Mouse (Mus musculus) liver, embryonic 16.5 days (tissue): ENCODE measurements at regions not wholly inside any gene's neighbourhood (a gene's known extent, or its start where the extent isn't known, plus 50 kb on each side); places are given as distances from the start of the nearest gene placed in this dataset.

ENCODE experiments used
- ATAC-seq: fragments of 200-750 bp; cut with Nextera tagmentation; 2 replicates; pipeline ENCODE4 v1.8.0; 2017; ENCODE audit warnings: low read depth, mild to moderate bottlenecking, moderate number of reproducible peaks, moderate library complexity
- H3K27ac ChIP-seq: fragments of 300-500 bp; sonication (generic); 2 replicates; pipeline ENCODE4 v1.5.1; 2014; ENCODE audit warnings: mild to moderate bottlenecking, low read length
- H3K27me3 ChIP-seq: fragments of 300-500 bp; sonication (generic); 2 replicates; pipeline ENCODE4 v1.6.1; 2014; ENCODE audit warnings: low read depth, low read length, mixed read lengths; ENCODE audit not compliant: control insufficient read depth, insufficient read depth
- H3K36me3 ChIP-seq: fragments of 300-500 bp; sonication (generic); 2 replicates; pipeline ENCODE4 v1.6.1; 2014; ENCODE audit warnings: mild to moderate bottlenecking; ENCODE audit not compliant: control insufficient read depth, insufficient read depth
- H3K4me1 ChIP-seq: fragments of 300-500 bp; sonication (generic); 2 replicates; pipeline ENCODE4 v1.6.1; 2014; ENCODE audit warnings: low read depth, low read length, mixed read lengths; ENCODE audit not compliant: control insufficient read depth
- H3K4me2 ChIP-seq: fragments of 300-500 bp; sonication (generic); 2 replicates; pipeline ENCODE4 v1.6.1; 2014; ENCODE audit warnings: low read depth, low read length, mixed read lengths
- H3K4me3 ChIP-seq: fragments of 300-500 bp; sonication (generic); 2 replicates; pipeline ENCODE4 v1.5.1; 2014; ENCODE audit warnings: low read depth, mild to moderate bottlenecking, low read length
- H3K9ac ChIP-seq: fragments of 300-500 bp; sonication (generic); 2 replicates; pipeline ENCODE4 v1.6.1; 2014; ENCODE audit warnings: low read depth, low read length
- H3K9me3 ChIP-seq: fragments of 300-500 bp; sonication (generic); replicated peaks from 2 replicates; pipeline ENCODE4 v1.6.1; 2016; ENCODE audit warnings: low read length; ENCODE audit not compliant: control insufficient read depth
- WGBS: fragments of 180-500 bp; shearing (Covaris S2); extraction: QIAGEN DNeasy Blood & Tissue Kit; methylation state at CpG from one replicate; pipeline ENCODE4 v1.1.7; 2014; ENCODE audit not compliant: insufficient replicate concordance; 5-methylcytosine and 5-hydroxymethylcytosine counted together

GRCm38 (mm10) chr3:81701974-81702697, 230.3 kb upstream of the Ctso start:
- no peaks in the 10 kb centered on the region for H3K36me3 ChIP-seq
- H3K4me2 ChIP-seq = no peak overlapping the region
- no peak for ATAC-seq
- 19% methylated on average over 1 of the region's 1 CpGs for WGBS
- no peaks in the 10 kb centered on the region for H3K27me3 ChIP-seq
- H3K4me1 ChIP-seq = no peaks in the 10 kb centered on the region
- no peak overlapping the region for H3K9ac ChIP-seq
- H3K9me3 ChIP-seq = no peaks in the 10 kb centered on the region
- H3K27ac ChIP-seq = no peak overlapping the region
- H3K4me3 ChIP-seq = no peak overlapping the region

- ATAC-seq = no peak
- H3K4me1 ChIP-seq = no peaks in the 10 kb centered on the region
- no peak overlapping the region for H3K4me3 ChIP-seq
- 60% methylated on average over 1 of the region's 1 CpGs for WGBS
- H3K27me3 ChIP-seq = no peaks in the 10 kb centered on the region
- H3K36me3 ChIP-seq = no peaks in the 10 kb centered on the region
- no peak overlapping the region for H3K27ac ChIP-seq
- no peaks in the 10 kb centered on the region for H3K9me3 ChIP-seq
- H3K9ac ChIP-seq = no peak overlapping the region
- H3K4me2 ChIP-seq = no peak overlapping the region
Measured at GRCm38 (mm10) chr3:81718911-81719310, 213.5 kb upstream of the Ctso start.

GRCm38 (mm10) chr3:81735463-81735862, 196.9 kb upstream of the Ctso start:
- Histone ChIP-seq H3K36me3 (no peaks in the 10 kb centered on the region), H3K9me3 (no peaks in the 10 kb centered on the region), H3K4me3 (no peak overlapping the region), H3K27ac (no peak overlapping the region), H3K27me3 (no peaks in the 10 kb centered on the region), H3K4me1 (no peaks in the 10 kb centered on the region), H3K4me2 (no peak overlapping the region), H3K9ac (no peak overlapping the region)
- ATAC-seq = no peak
- WGBS = 70% methylated on average over 8 of the region's 8 CpGs

- H3K27me3 ChIP-seq = no peaks in the 10 kb centered on the region
- H3K4me2 ChIP-seq = no peak overlapping the region
- H3K36me3 ChIP-seq = no peaks in the 10 kb centered on the region
- H3K9ac ChIP-seq = no peak overlapping the region
- H3K9me3 ChIP-seq = no peaks in the 10 kb centered on the region
- no peak overlapping the region for H3K27ac ChIP-seq
- ATAC-seq = no peak
- no peak overlapping the region for H3K4me3 ChIP-seq
- H3K4me1 ChIP-seq = no peaks in the 10 kb centered on the region
Measured at GRCm38 (mm10) chr3:81736838-81737237, 195.6 kb upstream of the Ctso start.

- no peaks in the 10 kb centered on the region for H3K9me3 ChIP-seq
- no peak overlapping the region for H3K9ac ChIP-seq
- no peaks in the 10 kb centered on the region for H3K4me1 ChIP-seq
- H3K36me3 ChIP-seq = no peaks in the 10 kb centered on the region
- 14% methylated on average over 5 of the region's 5 CpGs for WGBS
- H3K27ac ChIP-seq = no peak overlapping the region
- H3K27me3 ChIP-seq = no peaks in the 10 kb centered on the region
- no peak overlapping the region for H3K4me2 ChIP-seq
- no peak for ATAC-seq
- no peak overlapping the region for H3K4me3 ChIP-seq
Measured at GRCm38 (mm10) chr3:81742124-81742523, 190.3 kb upstream of the Ctso start.

- Histone ChIP-seq H3K4me1 (no peaks in the 10 kb centered on the region), H3K27ac (no peak overlapping the region), H3K4me3 (no peak overlapping the region), H3K27me3 (no peaks in the 10 kb centered on the region), H3K36me3 (no peaks in the 10 kb centered on the region), H3K4me2 (no peak overlapping the region), H3K9ac (no peak overlapping the region), H3K9me3 (no peaks in the 10 kb centered on the region)
- WGBS = 47% methylated on average over 1 of the region's 1 CpGs
- ATAC-seq = no peak
Measured at GRCm38 (mm10) chr3:81750164-81750563, 182.2 kb upstream of the Ctso start.

GRCm38 (mm10) chr3:81752955-81753354, 179.4 kb upstream of the Ctso start:
- H3K4me2 ChIP-seq = no peak overlapping the region
- ATAC-seq = no peak

GRCm38 (mm10) chr3:81760383-81760782, 172.0 kb upstream of the Ctso start:
- WGBS = 61% methylated on average over 3 of the region's 3 CpGs
- H3K36me3 ChIP-seq = no peaks in the 10 kb centered on the region
- no peak overlapping the region for H3K27ac ChIP-seq
- no peaks in the 10 kb centered on the region for H3K9me3 ChIP-seq
- no peak overlapping the region for H3K9ac ChIP-seq
- no peaks in the 10 kb centered on the region for H3K27me3 ChIP-seq
- H3K4me3 ChIP-seq = no peak overlapping the region
- no peak for ATAC-seq
- no peaks in the 10 kb centered on the region for H3K4me1 ChIP-seq
- no peak overlapping the region for H3K4me2 ChIP-seq

More at GRCm38 (mm10) chr3:81752955-81753354, 179.4 kb upstream of the Ctso start:
- Histone ChIP-seq H3K9ac (no peak overlapping the region), H3K4me1 (no peaks in the 10 kb centered on the region), H3K4me3 (no peak overlapping the region), H3K36me3 (no peaks in the 10 kb centered on the region), H3K9me3 (no peaks in the 10 kb centered on the region), H3K27me3 (no peaks in the 10 kb centered on the region), H3K27ac (no peak overlapping the region)
- WGBS = 51% methylated on average over 4 of the region's 4 CpGs

GRCm38 (mm10) chr3:81760914-81761313, 171.5 kb upstream of the Ctso start:
- H3K27ac ChIP-seq = no peak overlapping the region
- no peaks in the 10 kb centered on the region for H3K9me3 ChIP-seq
- no peaks in the 10 kb centered on the region for H3K36me3 ChIP-seq
- no peaks in the 10 kb centered on the region for H3K27me3 ChIP-seq
- no peak overlapping the region for H3K4me3 ChIP-seq
- ATAC-seq = no peak
- no peak overlapping the region for H3K4me2 ChIP-seq
- no peak overlapping the region for H3K9ac ChIP-seq
- no peaks in the 10 kb centered on the region for H3K4me1 ChIP-seq
- 44% methylated on average over 2 of the region's 2 CpGs for WGBS
